Mouse (Mus musculus) limb, embryonic 11.5 days (tissue): ENCODE results near the gene Slc25a40. TPM values are rescaled to one million over a fixed set of nuclear protein-coding genes. Genes with fewer than 3 reads are reported as not detected.

Experiments
- ATAC-seq: fragments of 200-750 bp; cut with Nextera tagmentation; 2 replicates; pipeline ENCODE4 v1.8.0; 2017; ENCODE audit warnings: low read depth; ENCODE audit not compliant: insufficient number of reproducible peaks, low FRiP score, low TSS enrichment
- DNase-seq: peaks from one replicate; pipeline ENCODE4 v3.0.0-alpha.2; 2015; ENCODE audit warnings: low spot score
- H3K27ac ChIP-seq: fragments of 300-500 bp; sonication (generic); replicated peaks from 2 replicates; pipeline ENCODE4 v1.5.1; 2014; ENCODE audit warnings: low read depth, mild to moderate bottlenecking, low read length
- H3K27me3 ChIP-seq: fragments of 300-500 bp; sonication (generic); 2 replicates; pipeline ENCODE4 v1.6.1; 2014; ENCODE audit warnings: mild to moderate bottlenecking, low read length, mixed read lengths; ENCODE audit not compliant: control insufficient read depth, insufficient read depth
- H3K36me3 ChIP-seq: fragments of 300-500 bp; sonication (generic); 2 replicates; pipeline ENCODE4 v1.6.1; 2014; ENCODE audit warnings: mild to moderate bottlenecking, low read length, moderate library complexity, mixed read lengths; ENCODE audit not compliant: control insufficient read depth, insufficient read depth
- H3K4me1 ChIP-seq: fragments of 300-500 bp; sonication (generic); 2 replicates; pipeline ENCODE4 v1.6.1; 2014; ENCODE audit warnings: low read length, mixed read lengths; ENCODE audit not compliant: control insufficient read depth, insufficient read depth
- H3K4me2 ChIP-seq: fragments of 300-500 bp; sonication (generic); 2 replicates; pipeline ENCODE4 v1.6.1; 2014; ENCODE audit warnings: low read depth, mild to moderate bottlenecking, moderate library complexity; ENCODE audit not compliant: severe bottlenecking
- H3K4me3 ChIP-seq: fragments of 300-500 bp; sonication (generic); 2 replicates; pipeline ENCODE4 v1.5.1; 2014; ENCODE audit warnings: low read depth, low read length
- H3K9ac ChIP-seq: fragments of 300-500 bp; sonication (generic); 2 replicates; pipeline ENCODE4 v1.6.1; 2014; ENCODE audit warnings: mild to moderate bottlenecking, low read length
- H3K9me3 ChIP-seq: fragments of 300-500 bp; sonication (generic); 2 replicates; pipeline ENCODE4 v1.6.1; 2016; ENCODE audit warnings: low read length; ENCODE audit not compliant: control insufficient read depth
- WGBS: fragments of 180-500 bp; shearing (Covaris S2); extraction: QIAGEN DNeasy Blood & Tissue Kit; methylation state at CpG from one replicate; pipeline ENCODE4 v1.1.7; 2014; 5-methylcytosine and 5-hydroxymethylcytosine counted together
- polyA plus RNA-seq: library from polyadenylated mRNA; unstranded; fragments of >200 nt; fragmentation: Nextera tagmentation; extraction: Ambion mirVana; gene quantifications from 2 replicates; pipeline ENCODE4 v1.2.1, GENCODE M21; 2014

The Slc25a40 gene
- polyA plus RNA-seq, 1 experiment from 2014 or later = 9.6 TPM

DNA sequence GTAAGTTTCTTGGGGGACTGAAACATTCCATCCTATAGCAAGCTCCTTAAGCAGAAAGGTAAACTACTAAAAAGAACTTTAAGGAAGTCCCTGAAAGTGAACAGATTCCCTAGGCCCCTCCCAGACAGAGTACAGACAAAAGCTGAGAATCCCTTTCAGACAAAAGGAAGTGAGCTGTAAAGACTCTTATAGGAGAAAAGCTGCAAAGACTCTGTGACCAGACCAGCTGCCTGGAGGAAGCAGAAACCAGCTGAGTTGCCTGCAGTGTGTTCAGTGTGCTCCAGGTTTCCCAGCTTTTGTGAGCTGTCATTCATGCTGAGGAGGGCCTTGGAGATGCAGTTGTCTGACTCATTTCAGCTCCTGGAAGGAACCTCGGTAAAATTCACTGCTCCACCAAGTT, 5.2 kb upstream of the Slc25a40 start:
- Histone ChIP-seq H3K9ac (no peak overlapping the region), H3K4me2 (no peak overlapping the region), H3K4me3 (no peak overlapping the region), H3K27me3 (no peaks in the 10 kb centered on the region), H3K4me1 (no peaks in the 10 kb centered on the region), H3K27ac (no peak overlapping the region), H3K9me3 (no peaks in the 10 kb centered on the region), H3K36me3 (0 out of 2 replicates have a peak, but pooled peaks cover 2% of the 10 kb centered on the region)
- ATAC-seq (no peak), DNase-seq (no peak)
- 83% methylated on average over 1 of the region's 1 CpGs for whole genome bisulfite sequencing

GRCm38 (mm10) chr5:8421424-8421823, 1.2 kb upstream of the Slc25a40 start:
- 8% methylated on average over 3 of the region's 3 CpGs for WGBS
- H3K4me3 ChIP-seq = peak overlapping the region; percentile 83

GRCm38 (mm10) chr5:8422932-8423928, 580 bp downstream of the Slc25a40 start:
- no peak for DNase-seq
- Histone ChIP-seq H3K4me3 (peak overlapping the region; percentile 83), H3K9me3 (no peaks in the 10 kb centered on the region), H3K27me3 (no peaks in the 10 kb centered on the region), H3K4me2 (peak overlapping the region; percentile 68), H3K36me3 (no peaks in the 10 kb centered on the region), H3K27ac (no peak overlapping the region; the same call in 1 of the 2 replicates), H3K4me1 (0 out of 2 replicates have a peak, but pooled peaks cover 4% of the 10 kb centered on the region), H3K9ac (peak overlapping the region; percentile 90)
- 1% methylated on average over 40 of the region's 40 CpGs for WGBS
- ATAC-seq = no peak

More at GRCm38 (mm10) chr5:8421424-8421823, 1.2 kb upstream of the Slc25a40 start:
- peak overlapping the region; percentile 68 for H3K4me2 ChIP-seq
- 0 out of 2 replicates have a peak, but pooled peaks cover 4% of the 10 kb centered on the region for H3K4me1 ChIP-seq
- H3K9ac ChIP-seq = no peak overlapping the region
- DNase-seq (no peak), ATAC-seq (no peak)
- no peaks in the 10 kb centered on the region for H3K27me3 ChIP-seq
- H3K9me3 ChIP-seq = no peaks in the 10 kb centered on the region
- 0 out of 2 replicates have a peak, but pooled peaks cover 2% of the 10 kb centered on the region for H3K36me3 ChIP-seq
- no peak overlapping the region for H3K27ac ChIP-seq

- WGBS = 21% methylated on average over 7 of the region's 7 CpGs
- H3K9me3 ChIP-seq = no peaks in the 10 kb centered on the region
- DNase-seq (no peak), ATAC-seq (no peak)
- peak overlapping the region; percentile 83; the same call in 1 of the 2 replicates for H3K4me3 ChIP-seq
- peak overlapping the region; percentile 68 for H3K4me2 ChIP-seq
- H3K4me1 ChIP-seq = 0 out of 2 replicates have a peak, but pooled peaks cover 4% of the 10 kb centered on the region
- H3K36me3 ChIP-seq = no peaks in the 10 kb centered on the region
- H3K27me3 ChIP-seq = no peaks in the 10 kb centered on the region
- no peak overlapping the region; the same call in 1 of the 2 replicates for H3K9ac ChIP-seq
- no peak overlapping the region for H3K27ac ChIP-seq
Measured at GRCm38 (mm10) chr5:8424116-8424515, 1.5 kb downstream of the Slc25a40 start.

GRCm38 (mm10) chr5:8425899-8426298, 3.2 kb downstream of the Slc25a40 start:
- 89% methylated on average over 5 of the region's 5 CpGs for WGBS
- Histone ChIP-seq H3K27ac (no peak overlapping the region), H3K27me3 (no peaks in the 10 kb centered on the region), H3K36me3 (no peaks in the 10 kb centered on the region), H3K9ac (no peak overlapping the region), H3K9me3 (no peaks in the 10 kb centered on the region), H3K4me1 (0 out of 2 replicates have a peak, but pooled peaks cover 4% of the 10 kb centered on the region), H3K4me2 (no peak overlapping the region), H3K4me3 (no peak overlapping the region)
- ATAC-seq (no peak), DNase-seq (no peak)

- Histone ChIP-seq H3K27ac (no peak overlapping the region), H3K27me3 (no peaks in the 10 kb centered on the region), H3K36me3 (no peaks in the 10 kb centered on the region; the same call in 1 of the 2 replicates), H3K4me2 (no peak overlapping the region), H3K4me3 (no peak overlapping the region), H3K4me1 (no peaks in the 10 kb centered on the region), H3K9me3 (no peaks in the 10 kb centered on the region), H3K9ac (no peak overlapping the region)
- ATAC-seq (no peak), DNase-seq (no peak)
- 93% methylated on average over 5 of the region's 5 CpGs for WGBS
Measured at GRCm38 (mm10) chr5:8437481-8438156, 15.0 kb downstream of the Slc25a40 start.

GRCm38 (mm10) chr5:8439095-8439494, 16.4 kb downstream of the Slc25a40 start:
- WGBS = 79% methylated on average over 2 of the region's 2 CpGs
- Histone ChIP-seq H3K4me1 (no peaks in the 10 kb centered on the region), H3K9ac (no peak overlapping the region), H3K9me3 (no peaks in the 10 kb centered on the region), H3K27ac (no peak overlapping the region), H3K4me2 (no peak overlapping the region), H3K27me3 (no peaks in the 10 kb centered on the region), H3K4me3 (no peak overlapping the region), H3K36me3 (no peaks in the 10 kb centered on the region; the same call in 1 of the 2 replicates)
- ATAC-seq (no peak), DNase-seq (no peak)

DNA sequence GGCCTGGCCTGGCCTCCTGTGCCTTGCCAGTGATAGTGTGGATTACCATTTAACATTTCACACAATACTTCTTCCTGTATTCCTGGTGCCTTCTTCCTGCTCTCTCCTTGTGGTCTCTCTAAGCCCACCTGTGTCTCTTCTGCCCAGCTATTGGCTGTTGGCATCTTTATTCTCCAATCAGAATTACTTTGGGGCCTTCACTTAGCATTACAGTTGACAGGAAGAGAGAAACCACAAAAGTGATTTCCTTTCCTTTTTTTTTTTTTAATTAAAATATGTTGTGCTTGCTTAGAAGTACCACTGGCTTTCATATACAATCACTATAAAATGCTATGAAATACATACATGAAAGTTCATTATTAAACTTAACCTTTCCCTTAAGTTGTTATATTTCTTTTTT, 32.9 kb downstream of the Slc25a40 start:
- ATAC-seq (no peak), DNase-seq (no peak)
- Histone ChIP-seq H3K36me3 (peaks cover 2% of the 10 kb centered on the region; the same call in 1 of the 2 replicates), H3K4me1 (no peaks in the 10 kb centered on the region), H3K27ac (no peak overlapping the region), H3K27me3 (no peaks in the 10 kb centered on the region), H3K9me3 (no peaks in the 10 kb centered on the region), H3K9ac (no peak overlapping the region), H3K4me2 (no peak overlapping the region), H3K4me3 (no peak overlapping the region)
